Mouse (Mus musculus) ES-E14 (cell line): ENCODE results near the gene Tbc1d7.

Source experiments
- CHD2 ChIP-seq: IDR thresholded peaks from 2 replicates; pipeline ENCODE4 v1.6.1; 2014; ENCODE audit warnings: mild to moderate bottlenecking, low read depth, low read length, inconsistent platforms
- HCFC1 ChIP-seq: IDR thresholded peaks from 2 replicates; pipeline ENCODE4 v1.6.1; 2012; ENCODE audit warnings: low read length, inconsistent platforms, borderline replicate concordance; ENCODE audit not compliant: insufficient read depth
- MAFK ChIP-seq: IDR thresholded peaks from 2 replicates; pipeline ENCODE4 v1.6.1; 2014; ENCODE audit warnings: mild to moderate bottlenecking, low read depth, low read length, inconsistent platforms; ENCODE audit not compliant: insufficient read depth
- ZC3H11A ChIP-seq: IDR thresholded peaks from 2 replicates; pipeline ENCODE4 v1.6.1; 2012; ENCODE audit warnings: low read depth, mild to moderate bottlenecking, inconsistent platforms, low read length, borderline replicate concordance

DNA sequence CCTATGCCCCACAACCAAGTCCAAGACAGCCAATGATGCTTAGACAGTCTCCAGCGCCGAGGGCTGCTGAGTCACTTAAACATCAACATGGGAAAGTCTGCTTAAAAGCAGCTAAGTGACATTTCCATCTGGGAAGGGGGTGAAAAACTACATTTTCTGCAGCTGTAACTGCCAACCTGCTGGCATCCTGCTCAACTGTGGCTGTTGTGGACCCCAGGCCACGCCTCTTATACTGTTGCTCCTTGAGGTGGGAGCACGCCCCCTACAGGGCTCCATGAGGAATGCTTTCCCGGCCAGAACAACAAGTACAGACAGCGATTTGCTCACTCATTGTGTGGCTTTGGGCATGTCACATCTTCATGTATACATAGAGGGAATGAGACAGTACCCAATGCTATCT lies 25.9 kb upstream of the Tbc1d7 start:
- TF ChIP-seq MAFK = 0 out of 2 replicates have a peak, but pooled peaks have one; percentile 4
- no peak for TF ChIP-seq CHD2
- no peak; the same call in 1 of the 2 replicates for TF ChIP-seq ZC3H11A
- no peak for TF ChIP-seq HCFC1
